Mouse (Mus musculus) layer of hippocampus, postnatal 36 days (tissue): ENCODE measurements around the gene Gm47996. TPM values are rescaled to one million over a fixed set of nuclear protein-coding genes. Genes with fewer than 3 reads are reported as not detected.
"Not testable (repeated sequence)": the region's sequence is repeated elsewhere in the genome, so short reads cannot be mapped to it uniquely, and the experiment has no call there.

Experiments
- DNase-seq, 2 experiments: peaks; one replicate each; pipeline ENCODE4 v3.0.0; 2022
- total RNA-seq, 2 experiments: library from RNA; stranded (reverse); gene quantifications; 2 replicates each; pipeline ENCODE4 v1.2.3; 2021

Gene Gm47996
- not detected for total RNA-seq

- DNase-seq: not testable (repeated sequence)
These were observed at the start of gene Gm47996 for GRCm38 (mm10) chr1:151209824-151210355. Gm47996 (plus strand) TSS chr1:151210131.

- no peak for DNase-seq
These were observed 43.9 kb upstream of the Gm47996 start for GRCm38 (mm10) chr1:151166031-151166430.

GRCm38 (mm10) chr1:151167297-151168047, 42.5 kb upstream of the Gm47996 start:
- no peak for DNase-seq

GRCm38 (mm10) chr1:151168637-151169036, 41.3 kb upstream of the Gm47996 start:
- no peak for DNase-seq

- no peak for DNase-seq
These were observed 38.1 kb upstream of the Gm47996 start for GRCm38 (mm10) chr1:151171572-151172461.

GRCm38 (mm10) chr1:151177030-151177936, 32.6 kb upstream of the Gm47996 start:
- DNase-seq: no peak

GRCm38 (mm10) chr1:151177937-151178271, 32.0 kb upstream of the Gm47996 start:
- no peak for DNase-seq

- DNase-seq: no peak
These were observed 31.3 kb upstream of the Gm47996 start for GRCm38 (mm10) chr1:151178505-151179083.

- no peak for DNase-seq
These were observed 29.8 kb upstream of the Gm47996 start for GRCm38 (mm10) chr1:151180167-151180566.

GRCm38 (mm10) chr1:151182266-151182665, 27.7 kb upstream of the Gm47996 start, which contains the start of gene Gm47985:
Gm47985 (plus strand) TSS chr1:151182537.
- not testable (repeated sequence) for DNase-seq

GRCm38 (mm10) chr1:151186186-151186585, 23.7 kb upstream of the Gm47996 start:
- DNase-seq: not testable (repeated sequence)

- DNase-seq: not testable (repeated sequence)
These were observed 23.0 kb upstream of the Gm47996 start for GRCm38 (mm10) chr1:151186879-151187424.

GRCm38 (mm10) chr1:151188469-151188868, 21.5 kb upstream of the Gm47996 start:
- DNase-seq: no peak

- DNase-seq: not testable (repeated sequence)
These were observed 17.9 kb upstream of the Gm47996 start, which contains the start of gene Gm8947 for GRCm38 (mm10) chr1:151192075-151192474. Gm8947 (plus strand) TSS chr1:151192376.

- not testable (repeated sequence) for DNase-seq
These were observed 17.2 kb upstream of the Gm47996 start for GRCm38 (mm10) chr1:151192739-151193138.

- not testable (repeated sequence) for DNase-seq
These were observed 13.9 kb upstream of the Gm47996 start for GRCm38 (mm10) chr1:151195986-151196385.

- DNase-seq: not testable (repeated sequence)
These were observed 13.2 kb upstream of the Gm47996 start for GRCm38 (mm10) chr1:151196690-151197089.

GRCm38 (mm10) chr1:151198120-151198519, 11.8 kb upstream of the Gm47996 start, which contains the start of gene Gm47995:
Gm47995 (plus strand) TSS chr1:151198448.
- DNase-seq: not testable (repeated sequence)

- not testable (repeated sequence) for DNase-seq
These were observed 9.3 kb upstream of the Gm47996 start for GRCm38 (mm10) chr1:151200620-151201019.

- not testable (repeated sequence) for DNase-seq
These were observed 7.2 kb upstream of the Gm47996 start for GRCm38 (mm10) chr1:151202771-151203170.

- not testable (repeated sequence) for DNase-seq
These were observed 6.1 kb upstream of the Gm47996 start, which contains the start of gene 3110040M04Rik for GRCm38 (mm10) chr1:151203818-151204217. 3110040M04Rik (plus strand) TSS chr1:151204121.
